Mouse (Mus musculus) heart, postnatal 25 days (tissue): ENCODE results near the gene Clasrp. TPM values are rescaled to one million over a fixed set of nuclear protein-coding genes. Genes with fewer than 3 reads are reported as not detected.
A peak's percentile ranks its signal among the peaks of the same experiment; 100 is the strongest.

Experiments used
- DNase-seq: peaks from one replicate; pipeline ENCODE4 v3.0.0; 2022; ENCODE audit warnings: low spot score
- intact Hi-C: fragments of 180-260 bp; cut with DNase I; formaldehyde crosslinking; loops from one replicate; pipeline ENCODE4 v1.15.1; 2025
- total RNA-seq, 2 experiments: library from RNA; stranded (reverse); gene quantifications; 2 replicates each; pipeline ENCODE4 v1.2.3; 2021

Gene Clasrp
- 10 to 100 TPM; 14.5 to 20.5 TPM for total RNA-seq

GRCm38 (mm10) chr7:19603849-19604605 lies at the start of gene Clasrp:
TSS of gene Clasrp (minus strand) at chr7:19604486.
- peak; percentile 91 for DNase-seq
- intact Hi-C loops, result no loop called here

GRCm38 (mm10) chr7:19652614-19653013 lies 48.3 kb upstream of the Clasrp start:
- intact Hi-C loops, result no loop called here
- no peak for DNase-seq

- no peak for DNase-seq
- intact Hi-C loops, result no loop called here
Measured at GRCm38 (mm10) chr7:19651063-19651786, 46.9 kb upstream of the Clasrp start.

GRCm38 (mm10) chr7:19641223-19641622 lies 36.9 kb upstream of the Clasrp start:
- DNase-seq, result no peak
- intact Hi-C loops, result no loop called here

GRCm38 (mm10) chr7:19635074-19635827 lies 31.0 kb upstream of the Clasrp start:
- no peak for DNase-seq
- intact Hi-C loops, result no loop called here

GRCm38 (mm10) chr7:19634591-19634990 lies 30.3 kb upstream of the Clasrp start:
- DNase-seq, result no peak
- intact Hi-C loops, result no loop called here

- intact Hi-C loops, result no loop called here
- DNase-seq, result no peak
Measured at GRCm38 (mm10) chr7:19633855-19634254, 29.6 kb upstream of the Clasrp start.

GRCm38 (mm10) chr7:19633197-19633596 lies 28.9 kb upstream of the Clasrp start:
- intact Hi-C loops, result no loop called here
- no peak for DNase-seq

GRCm38 (mm10) chr7:19632720-19633119 lies 28.4 kb upstream of the Clasrp start:
- no peak for DNase-seq
- intact Hi-C loops, result no loop called here

- intact Hi-C loops, result no loop called here
- no peak for DNase-seq
Measured at GRCm38 (mm10) chr7:19632275-19632674, 28.0 kb upstream of the Clasrp start.

GRCm38 (mm10) chr7:19629361-19629734 lies 25.1 kb upstream of the Clasrp start, which contains the start of gene Relb:
TSS of gene Relb (minus strand) at chr7:19629438.
- peak; percentile 75 for DNase-seq
- intact Hi-C loops, result no loop called here

GRCm38 (mm10) chr7:19628536-19629360 lies 24.5 kb upstream of the Clasrp start:
- peak; percentile 93 for DNase-seq
- intact Hi-C loops, result no loop called here

GRCm38 (mm10) chr7:19628192-19628535 lies 23.9 kb upstream of the Clasrp start:
- DNase-seq, result no peak
- intact Hi-C loops, result no loop called here

GRCm38 (mm10) chr7:19627721-19628120 lies 23.4 kb upstream of the Clasrp start:
- no peak for DNase-seq
- intact Hi-C loops, result no loop called here

- no peak for DNase-seq
- intact Hi-C loops, result no loop called here
Measured at GRCm38 (mm10) chr7:19623433-19623832, 19.1 kb upstream of the Clasrp start.

GRCm38 (mm10) chr7:19622241-19622640 lies 18.0 kb upstream of the Clasrp start:
- intact Hi-C loops, result no loop called here
- DNase-seq, result no peak

GRCm38 (mm10) chr7:19620811-19621210 lies 16.5 kb upstream of the Clasrp start:
- no peak for DNase-seq
- intact Hi-C loops, result no loop called here

GRCm38 (mm10) chr7:19619004-19619801 lies 14.9 kb upstream of the Clasrp start:
- intact Hi-C loops, result loop anchor here (1.0 to 2.0 kb wide), 2 partner anchors 114 to 214 kb away; no protein-coding TSS in a partner anchor
- DNase-seq, result no peak

GRCm38 (mm10) chr7:19615036-19615577 lies 10.8 kb upstream of the Clasrp start:
- intact Hi-C loops, result no loop called here
- no peak for DNase-seq
